Mouse (Mus musculus) retina, embryonic 14.5 days (tissue): ENCODE data around the gene Dync2li1.

ENCODE experiments used
- DNase-seq: peaks from one replicate; pipeline ENCODE4 v3.0.0-alpha.2; 2015; ENCODE audit warnings: low spot score

The Dync2li1 gene

DNA sequence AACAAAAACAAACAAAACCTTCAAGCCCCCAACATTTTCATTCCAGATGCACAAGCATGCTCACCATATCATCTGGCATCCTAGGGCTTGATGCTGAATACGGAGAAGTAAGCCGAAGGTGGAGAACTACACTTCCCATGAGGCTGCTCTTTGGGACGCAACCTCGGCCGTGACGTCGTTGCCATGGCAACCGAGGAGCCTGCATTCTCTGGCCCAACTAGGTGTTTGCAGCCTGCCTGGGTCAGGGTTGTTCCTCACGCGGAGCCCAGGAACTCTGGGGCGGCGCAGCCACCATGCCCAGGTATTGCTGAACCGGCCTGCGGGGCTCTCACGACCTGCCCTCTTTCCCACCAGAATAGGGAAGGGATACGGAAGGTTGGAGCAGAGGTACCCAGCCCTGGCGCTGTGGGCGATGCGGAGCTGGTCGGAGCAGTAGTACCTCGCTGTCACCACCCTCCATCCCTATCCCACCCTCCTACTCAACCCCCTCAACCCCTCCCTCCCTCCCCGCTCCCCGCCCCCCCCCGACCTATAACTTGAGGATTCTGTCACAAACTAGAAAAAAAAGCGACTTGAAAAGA, at the start of gene Dync2li1:
Gene Dync2li1 (plus strand): TSS at position 221 of the 581 bp plus-strand sequence.
- DNase-seq: peak; percentile 95

DNA sequence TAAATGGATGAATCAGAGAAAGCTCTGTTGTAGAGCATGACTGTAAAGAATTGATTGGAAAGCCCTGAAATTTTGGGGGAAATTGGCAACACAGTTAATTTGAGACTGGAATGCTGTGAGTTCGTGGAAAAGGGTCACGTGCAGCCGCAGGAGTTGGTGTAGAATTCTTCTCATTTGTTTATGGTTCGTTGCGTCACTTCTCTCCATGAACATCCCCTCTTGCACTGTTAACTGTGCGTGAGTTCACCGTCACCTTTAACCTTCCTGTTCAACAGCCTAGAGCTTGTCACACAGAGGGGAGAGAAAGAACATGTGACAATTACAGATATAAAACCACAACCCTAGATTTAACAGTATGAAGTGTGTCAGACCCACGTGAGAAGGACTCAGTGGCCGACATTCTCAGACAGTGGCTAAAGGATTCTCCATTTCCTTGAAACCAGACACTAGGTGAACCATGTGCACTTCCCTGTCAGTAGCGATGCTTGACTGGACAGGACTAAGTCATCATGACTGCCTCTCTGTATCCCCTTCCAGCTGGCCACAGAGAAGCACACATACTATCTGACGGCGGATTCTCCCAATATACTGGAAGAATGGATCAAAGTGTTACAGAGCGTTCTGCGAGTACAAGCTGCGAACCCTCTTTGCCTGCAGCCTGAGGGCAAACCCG, 49.5 kb upstream of the Dync2li1 start:
- no peak for DNase-seq

DNA sequence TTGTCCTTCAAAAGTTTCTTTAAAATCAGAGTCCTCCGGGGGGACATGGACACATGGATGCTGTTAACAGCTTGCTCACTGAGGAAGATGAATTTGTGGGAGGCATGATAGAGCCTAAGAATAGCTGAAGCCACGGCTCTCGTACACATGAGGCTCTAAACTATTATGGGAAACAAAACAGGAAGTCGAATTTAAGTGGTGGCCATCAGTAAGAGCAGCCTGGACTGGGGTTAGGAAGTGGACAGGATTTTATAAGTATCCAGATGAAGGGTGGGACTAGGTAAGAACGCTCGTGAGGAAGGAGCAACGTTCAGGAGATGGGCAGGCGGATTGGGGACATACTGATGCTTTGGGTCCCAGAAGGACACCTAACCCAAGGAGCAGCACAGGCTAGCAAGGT, 47.0 kb upstream of the Dync2li1 start:
- no peak for DNase-seq

DNA sequence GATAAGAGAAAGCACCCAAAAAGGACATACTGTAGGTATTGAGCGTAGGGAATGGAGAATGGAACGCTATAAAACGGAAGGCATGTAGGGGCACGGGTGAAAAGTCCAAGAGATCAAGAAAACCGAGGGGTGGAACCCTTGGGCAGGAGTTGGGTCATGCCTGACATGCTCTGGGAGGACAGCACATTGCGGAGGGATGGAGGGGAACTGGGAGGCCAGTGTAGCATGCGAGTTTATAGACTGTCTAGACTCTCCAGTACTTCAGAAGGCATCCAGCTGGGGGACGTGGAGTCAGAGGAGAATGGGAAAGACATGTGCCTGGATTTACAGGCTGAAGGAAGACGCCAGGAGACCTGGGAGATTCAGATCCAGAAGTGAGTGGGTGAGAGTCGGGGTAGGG, 46.5 kb upstream of the Dync2li1 start:
- DNase-seq: no peak

DNA sequence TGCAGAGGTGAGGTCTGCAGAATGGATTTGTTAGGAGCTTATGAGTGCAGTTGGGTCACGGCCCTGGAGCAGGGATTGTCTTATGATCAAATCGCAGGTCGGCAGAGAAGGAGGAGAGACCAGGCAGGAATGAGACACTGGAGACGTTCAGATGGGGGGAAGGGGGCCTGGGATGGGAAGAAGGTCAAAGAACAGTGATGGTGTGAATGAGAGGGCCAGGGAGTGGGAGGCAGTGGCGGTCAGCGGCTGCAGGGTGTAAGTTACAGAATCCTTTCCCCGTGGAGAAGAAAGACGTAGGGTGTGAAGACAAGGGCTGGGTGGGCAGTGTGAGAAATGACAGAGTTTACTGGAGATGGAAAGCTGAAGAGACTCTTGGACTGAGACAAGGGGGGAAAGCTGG, 45.5 kb upstream of the Dync2li1 start:
- no peak for DNase-seq

DNA sequence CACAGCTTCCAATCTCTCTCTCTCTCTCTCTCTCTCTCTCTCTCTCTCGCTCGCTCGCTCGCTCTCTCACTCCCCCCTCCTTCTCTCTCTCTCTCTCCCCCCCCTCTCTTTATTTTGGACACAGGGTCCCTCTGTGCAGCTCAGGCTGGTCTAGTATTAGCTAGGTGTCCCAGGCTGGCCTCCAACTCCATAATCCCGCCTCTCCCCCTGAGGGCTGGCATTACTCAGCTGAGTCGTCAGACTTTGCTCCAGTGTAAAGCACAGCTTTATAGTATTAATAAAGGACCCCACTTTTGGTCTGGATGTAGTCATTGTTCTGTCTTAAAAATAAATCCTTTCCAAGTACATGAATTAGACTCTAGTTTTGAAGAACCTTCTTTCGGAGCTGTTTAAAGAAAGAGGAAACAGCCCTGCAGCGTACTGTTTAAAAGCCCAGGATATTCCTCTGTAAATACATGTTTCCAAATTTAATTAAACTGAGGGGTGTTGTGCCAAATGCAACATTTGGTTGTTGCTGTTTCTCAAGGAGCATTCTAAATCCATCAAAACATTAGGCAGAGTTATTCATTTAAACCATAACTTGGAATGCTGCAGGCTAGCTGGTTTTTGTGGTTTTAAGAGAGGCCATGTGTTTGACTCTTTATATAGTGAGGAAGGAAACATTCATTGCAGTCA, 44.4 kb upstream of the Dync2li1 start:
- DNase-seq: no peak

DNA sequence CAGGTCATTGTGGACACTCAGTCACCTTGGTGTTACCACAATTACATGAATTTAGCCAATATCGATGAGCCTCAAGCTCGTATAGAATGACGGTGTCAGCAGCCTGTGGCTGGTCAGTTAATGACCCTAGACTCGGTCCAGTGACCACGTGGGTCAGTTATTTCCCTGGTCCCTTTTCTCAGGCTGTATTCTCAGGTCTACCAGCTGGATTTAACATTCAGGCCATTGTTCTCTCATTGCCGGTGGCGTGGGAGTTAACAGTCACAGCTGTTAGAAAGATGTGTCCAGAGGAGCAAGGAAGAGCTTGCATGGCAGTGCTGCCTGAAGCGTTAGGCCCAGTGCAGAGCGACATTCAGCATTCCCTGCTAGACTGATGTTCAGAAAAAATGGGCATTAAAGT, 42.2 kb upstream of the Dync2li1 start:
- peak; percentile 28 for DNase-seq

DNA sequence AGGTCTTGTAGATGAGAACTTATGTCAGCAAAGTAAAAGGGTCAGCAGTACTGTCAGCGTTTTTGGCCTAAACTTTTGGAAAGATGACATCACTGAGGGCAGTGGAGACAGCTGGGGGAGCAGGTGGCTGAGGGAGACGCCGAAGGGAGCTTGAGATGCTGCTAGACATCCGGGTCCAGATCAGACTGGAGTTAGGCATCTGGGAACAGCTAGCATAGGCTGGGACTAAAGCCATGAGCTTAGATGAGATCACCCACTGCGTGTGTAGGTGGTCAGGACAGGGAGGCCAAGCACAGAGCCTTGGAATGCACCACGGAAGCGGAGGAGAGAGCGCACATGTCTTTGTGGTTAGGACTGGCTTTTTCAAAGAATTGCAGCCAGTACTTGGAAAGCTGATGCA, 41.2 kb upstream of the Dync2li1 start:
- no peak for DNase-seq

DNA sequence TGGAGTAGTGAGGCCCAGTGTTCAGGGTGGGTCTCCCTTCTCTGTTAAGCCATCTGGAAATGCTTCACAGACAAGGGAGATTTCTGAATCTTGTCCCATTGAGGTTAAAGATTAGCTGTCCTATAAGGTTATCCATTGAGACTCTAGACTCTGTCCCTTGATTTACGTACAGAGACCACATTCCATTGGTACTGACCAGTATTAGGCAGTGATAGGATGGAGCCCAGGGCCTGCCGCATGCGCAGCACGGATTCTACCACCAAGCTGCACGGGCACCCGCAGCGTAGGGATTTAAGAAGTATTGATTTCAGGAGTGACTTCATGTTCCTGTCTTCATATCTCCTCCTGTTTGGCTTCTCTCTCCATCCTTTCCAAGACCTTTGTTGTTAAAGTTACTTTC, 36.2 kb upstream of the Dync2li1 start:
- DNase-seq: no peak

DNA sequence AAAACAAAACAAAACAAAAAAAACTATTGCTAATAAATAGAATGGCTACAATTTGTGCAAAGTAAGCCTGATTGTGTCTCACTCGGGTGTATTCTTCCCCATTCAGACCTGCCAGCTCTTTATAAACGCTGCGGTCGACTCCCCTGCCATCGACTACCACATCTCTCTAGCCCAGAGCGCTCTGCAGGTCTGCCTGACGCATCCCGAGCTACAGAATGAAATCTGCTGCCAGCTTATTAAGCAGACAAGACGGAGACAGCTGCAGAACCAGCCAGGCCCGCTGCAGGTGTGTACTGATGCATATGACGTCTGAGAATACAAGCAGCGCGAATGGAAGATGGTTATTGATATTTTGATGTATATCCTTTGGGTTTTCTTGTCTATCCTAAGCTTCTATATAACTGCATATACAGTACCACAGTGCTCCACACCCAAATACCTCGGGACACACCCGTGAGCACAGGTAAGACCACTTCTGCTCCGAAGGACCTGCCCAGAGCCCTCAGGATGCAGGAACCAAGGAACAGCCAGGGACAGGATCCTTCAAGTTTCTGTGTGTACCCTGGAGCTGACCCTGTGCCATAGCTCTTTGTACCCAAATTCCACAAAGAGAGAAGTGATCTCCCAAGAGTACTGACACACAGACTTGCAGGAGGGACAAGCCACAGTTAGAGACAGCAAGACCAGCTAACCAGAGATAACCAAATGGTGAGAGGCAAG, 34.7 kb upstream of the Dync2li1 start:
- no peak for DNase-seq

DNA sequence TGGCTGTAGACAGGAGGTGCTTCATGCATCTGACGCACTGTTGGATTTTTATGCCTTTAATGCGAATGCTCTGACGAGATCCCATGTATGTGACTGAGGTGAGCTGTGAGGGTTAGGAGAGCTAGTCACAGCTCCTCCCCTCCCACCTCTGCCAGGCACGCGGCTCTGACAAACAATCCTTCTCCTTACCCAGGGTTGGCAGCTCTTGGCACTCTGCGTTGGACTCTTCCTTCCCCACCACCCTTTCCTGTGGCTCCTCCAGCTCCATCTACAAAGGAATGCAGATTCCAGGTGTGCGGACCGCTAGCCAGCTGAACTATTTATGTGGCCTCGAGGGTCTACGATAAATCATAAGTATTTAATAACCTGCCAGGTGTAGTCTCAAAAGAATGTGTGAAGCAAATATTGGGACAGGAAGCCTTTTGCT, 30.3 kb upstream of the Dync2li1 start:
- no peak for DNase-seq

DNA sequence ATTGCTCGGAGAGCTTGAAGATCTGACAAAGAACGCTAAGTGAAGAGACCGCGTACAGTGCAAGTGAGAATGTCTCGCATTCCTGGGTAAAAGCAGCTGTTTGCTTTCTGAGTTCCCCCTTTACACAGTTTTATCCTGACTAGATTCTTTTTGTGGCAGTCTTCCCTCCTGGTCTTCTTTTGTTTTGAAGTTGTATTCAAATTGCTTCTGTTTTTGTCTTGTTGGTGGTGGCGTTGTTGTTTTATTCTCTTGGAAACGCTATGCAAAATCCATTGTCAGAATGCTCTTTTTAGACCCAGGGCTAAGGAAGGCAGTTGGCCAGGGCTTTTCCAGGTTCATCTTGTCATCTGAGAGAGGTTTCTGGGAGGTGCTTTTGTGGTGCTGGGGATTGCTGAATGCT, 29.8 kb upstream of the Dync2li1 start:
- DNase-seq: no peak

DNA sequence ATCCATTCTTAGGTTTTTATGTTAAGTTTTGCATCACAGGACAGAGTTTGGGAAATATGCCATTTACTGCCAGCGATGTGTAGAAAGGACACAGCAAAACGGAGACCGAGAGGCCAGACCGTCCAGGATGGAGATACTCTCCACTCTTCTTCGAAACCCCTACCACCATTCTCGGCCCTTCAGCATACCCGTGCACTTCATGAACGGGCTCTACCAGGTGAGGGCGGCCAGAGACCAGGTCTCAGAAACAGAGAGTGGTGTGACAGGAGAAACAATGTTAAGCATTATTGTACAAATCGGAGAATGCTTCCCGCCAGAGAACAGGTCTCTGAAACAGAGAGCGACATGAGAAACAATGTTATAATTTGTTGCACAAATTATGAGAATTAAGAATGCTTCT, 28.4 kb upstream of the Dync2li1 start:
- DNase-seq: no peak

DNA sequence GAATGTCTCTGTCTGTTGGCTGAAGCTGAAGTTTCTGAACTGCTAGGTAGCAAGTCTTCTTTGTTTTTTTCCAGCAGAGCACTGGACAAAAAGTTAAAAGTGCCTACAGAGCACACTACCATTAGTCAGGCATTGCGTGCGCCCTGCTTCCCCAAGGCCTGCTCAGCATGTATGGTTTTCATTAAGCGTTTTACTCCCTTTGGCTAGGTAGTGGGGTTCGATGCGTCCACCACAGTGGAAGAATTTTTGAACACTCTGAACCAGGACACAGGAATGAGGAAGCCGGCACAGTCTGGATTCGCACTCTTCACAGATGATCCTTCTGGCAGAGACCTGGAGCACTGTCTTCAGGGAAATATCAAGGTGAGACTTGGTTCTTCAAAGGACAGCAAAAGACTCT, 27.4 kb upstream of the Dync2li1 start:
- no peak for DNase-seq

DNA sequence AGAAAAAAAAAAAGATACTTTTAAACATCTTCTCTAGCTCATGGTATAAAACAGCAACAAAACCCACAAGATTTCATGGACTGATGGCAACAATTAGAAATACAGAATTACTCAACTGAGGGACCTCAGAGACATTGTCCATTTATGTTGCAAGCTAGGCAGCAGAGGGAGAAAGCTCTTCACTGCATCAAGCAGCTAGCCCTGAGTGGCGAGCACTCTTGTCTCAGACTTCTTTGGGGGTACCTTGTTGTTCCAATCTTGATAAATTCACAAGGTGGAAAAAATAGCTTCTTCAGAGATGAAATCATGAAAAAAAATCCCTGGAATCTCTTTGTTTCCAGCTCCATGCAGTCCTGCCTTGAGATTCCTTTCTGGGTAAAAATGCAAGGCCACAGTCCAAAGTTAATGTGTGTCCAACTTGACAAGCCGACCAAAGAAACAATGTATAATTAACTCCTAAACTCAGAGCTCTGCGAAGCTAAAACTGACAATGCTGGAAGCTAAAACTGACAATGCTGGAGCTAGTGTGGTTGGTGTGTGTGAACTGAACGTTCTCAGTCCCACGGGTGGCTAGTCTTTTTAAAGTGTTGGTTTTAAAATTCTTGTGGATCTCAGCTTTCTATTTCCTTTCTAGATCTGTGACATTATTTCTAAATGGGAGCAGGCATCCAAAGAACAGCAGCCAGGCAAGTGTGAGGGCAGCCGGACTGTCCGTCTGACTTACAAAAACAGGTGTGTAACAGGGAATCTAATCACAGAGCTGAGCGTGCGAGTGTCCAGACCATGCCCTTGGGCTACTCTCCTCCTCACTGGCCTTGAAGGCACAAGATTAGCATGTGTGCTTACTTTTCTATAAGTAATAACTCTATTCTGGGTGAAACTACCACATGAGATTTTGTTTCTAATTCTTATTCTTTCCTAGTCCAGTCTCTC, 26.0 kb upstream of the Dync2li1 start:
- no peak for DNase-seq

DNA sequence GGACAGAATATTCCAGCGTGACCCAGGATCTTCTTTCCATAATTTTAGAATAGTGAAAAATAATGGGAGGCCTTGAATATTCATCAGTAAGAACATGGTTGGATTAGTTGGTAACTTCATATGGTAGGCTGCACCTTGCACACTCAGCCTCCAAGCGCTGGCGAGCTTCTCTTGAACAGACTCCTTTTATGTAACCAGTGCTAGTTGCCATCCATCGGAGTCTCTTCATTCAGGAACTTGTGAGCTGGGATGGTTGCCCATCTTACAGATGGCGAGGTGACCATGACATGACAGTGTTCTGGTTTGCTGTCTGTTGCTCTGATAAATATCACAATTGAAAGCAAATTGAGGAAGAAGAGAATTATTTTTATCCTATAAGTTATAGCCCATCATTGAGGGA, 24.5 kb upstream of the Dync2li1 start:
- no peak for DNase-seq

DNA sequence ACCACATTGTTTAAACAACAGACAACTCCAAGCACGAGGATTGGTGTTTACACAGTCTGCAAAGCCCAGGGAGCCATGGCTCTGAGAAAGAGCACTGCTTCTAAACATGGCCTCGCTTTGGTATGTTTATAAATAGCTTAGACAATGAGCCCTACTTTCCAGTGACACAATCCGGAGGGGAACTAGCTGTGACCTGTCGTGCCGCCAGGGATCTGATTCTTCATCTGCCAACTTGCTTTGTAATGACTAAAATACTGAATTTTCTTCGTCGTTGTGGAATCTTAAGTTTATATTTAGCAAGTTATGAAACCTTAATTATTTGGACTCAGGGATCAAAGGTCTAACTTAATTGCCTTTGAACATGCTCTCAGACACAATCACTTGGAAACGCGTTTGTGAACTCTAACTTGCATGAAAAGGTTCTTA, 23.1 kb upstream of the Dync2li1 start:
- DNase-seq: no peak

DNA sequence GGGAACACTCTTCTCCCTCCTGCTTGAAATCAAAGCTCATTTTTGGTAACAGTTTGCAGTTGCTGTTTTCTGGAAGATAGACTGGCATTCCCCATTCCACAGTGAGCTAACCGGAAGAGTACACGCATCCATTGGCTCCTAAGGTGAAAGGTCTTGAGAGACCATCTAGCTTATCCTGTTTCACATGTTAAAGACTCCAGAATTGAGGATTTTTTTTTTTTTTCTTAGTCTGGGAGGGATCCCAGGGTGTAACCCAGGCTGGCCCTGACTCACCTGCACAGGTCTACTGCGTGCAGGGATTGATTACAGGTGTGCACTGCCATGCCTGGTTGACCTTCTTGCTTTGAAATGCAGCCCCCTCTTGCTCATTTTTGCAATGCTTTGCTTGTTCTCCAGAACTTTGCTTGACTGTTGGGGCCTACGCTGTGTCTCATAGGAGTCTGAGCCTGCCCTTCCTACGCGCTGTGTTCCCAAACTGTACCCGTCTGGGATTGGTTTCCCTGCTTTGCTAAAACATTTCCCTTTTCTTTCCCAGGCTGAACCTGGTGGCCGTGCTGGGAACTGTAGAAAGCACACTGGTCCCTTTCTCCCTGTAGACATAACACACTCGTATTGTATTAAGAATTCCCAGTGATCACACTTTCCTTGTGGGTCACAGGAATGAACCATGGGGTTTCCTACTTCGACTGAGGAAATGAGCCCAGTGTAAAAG, 22.4 kb upstream of the Dync2li1 start:
- DNase-seq: no peak

DNA sequence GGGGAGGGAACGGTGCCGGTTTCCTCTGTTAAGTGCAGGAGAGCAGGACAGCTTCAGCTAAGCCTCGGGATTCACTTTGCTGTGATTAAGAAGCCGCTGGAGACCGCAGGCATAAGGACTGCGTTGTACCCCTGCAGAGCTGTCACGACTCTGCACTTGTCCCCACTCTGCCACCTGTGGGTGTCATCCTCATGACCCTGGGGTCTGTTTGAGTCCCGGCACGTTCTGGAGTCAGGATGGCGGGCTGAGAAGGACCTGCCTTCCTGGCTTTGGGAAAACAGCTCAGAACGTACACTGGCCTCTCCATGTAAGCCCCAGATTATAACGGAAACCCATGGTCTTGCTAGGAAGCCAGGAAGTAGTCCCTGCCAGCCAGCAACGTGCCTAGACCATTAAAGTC, 19.3 kb upstream of the Dync2li1 start:
- DNase-seq: no peak

DNA sequence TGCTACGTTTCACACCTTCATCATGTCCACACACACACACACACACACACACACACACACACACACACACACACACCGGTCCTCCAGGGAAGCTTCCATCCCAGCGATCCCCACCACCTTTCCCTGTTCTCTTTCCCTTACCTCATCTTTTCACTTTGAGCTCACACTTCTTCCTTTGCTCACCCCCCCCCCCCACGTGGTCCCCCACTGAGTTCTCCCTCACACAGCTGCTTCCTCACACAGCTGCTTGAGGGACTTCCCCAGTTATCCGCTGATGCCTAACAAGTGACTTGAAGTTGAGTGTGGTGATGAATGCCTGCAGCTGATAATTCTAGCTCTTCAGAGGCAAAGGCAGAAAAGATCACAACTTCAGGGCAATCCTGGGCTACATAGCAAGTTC, 18.7 kb upstream of the Dync2li1 start:
- DNase-seq: no peak

DNA sequence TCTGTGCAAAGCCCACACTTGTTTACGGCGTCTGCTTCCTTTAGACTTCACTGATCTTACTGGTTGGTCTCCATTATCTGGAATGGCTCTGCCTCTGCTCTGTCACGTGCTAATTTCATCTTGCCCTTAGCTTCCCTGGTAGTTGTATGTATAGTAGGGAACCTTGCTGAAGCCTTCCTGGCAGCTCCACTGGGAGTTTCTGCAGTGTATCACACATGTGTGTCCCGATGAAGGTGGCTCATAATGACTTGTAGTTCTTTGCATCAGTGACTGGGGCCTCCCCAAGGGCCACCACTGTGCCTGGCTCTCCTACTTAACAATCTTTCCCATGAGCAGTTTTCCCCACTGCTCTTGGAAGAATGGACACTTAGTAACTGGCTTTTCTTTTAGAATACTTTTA, 17.7 kb upstream of the Dync2li1 start:
- DNase-seq: no peak
